Mouse (Mus musculus): ENCODE data around the gene Mgea5.

DNA sequence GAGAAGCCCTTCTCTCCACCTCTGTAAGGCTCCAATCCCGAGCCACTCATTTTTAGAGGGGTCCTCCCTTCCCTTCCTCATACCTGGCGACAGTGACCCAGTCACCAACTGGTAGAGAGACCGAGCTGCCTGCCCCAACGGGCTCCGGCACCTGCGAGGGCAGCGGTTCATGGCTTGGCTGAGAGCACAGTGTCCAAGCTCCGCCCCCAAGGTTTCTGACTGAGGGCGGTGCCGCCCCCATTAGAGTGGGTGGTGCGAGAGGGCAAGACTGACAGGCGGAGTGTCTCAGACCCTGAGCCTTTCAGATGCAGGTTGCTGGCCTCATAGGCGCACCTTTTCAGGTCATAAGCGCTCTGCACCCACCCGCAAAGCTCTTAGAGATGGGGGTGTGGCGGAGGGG is 28.5 kb upstream of the Mgea5 start:
- TF ChIP-seq POLR2A (IDR thresholded peaks at IDR 0.05; ENCODE audit: extremely low read depth, insufficient read depth, low read length), result no peak
- no peak for TF ChIP-seq CTCF (IDR thresholded peaks at IDR 0.05; ENCODE audit: extremely low read depth, insufficient read depth, low read length)

Data from cortical plate, adult 2 months (tissue).